Mouse (Mus musculus) hindbrain, embryonic 12.5 days (tissue): Measurements from ENCODE around the gene C1qtnf6. TPM values are rescaled to one million over a fixed set of nuclear protein-coding genes. Genes with fewer than 3 reads are reported as not detected.

Experiments used
- ATAC-seq: fragments of 200-750 bp; cut with Nextera tagmentation; 2 replicates; pipeline ENCODE4 v1.8.0; 2017; ENCODE audit warnings: moderate TSS enrichment; ENCODE audit not compliant: low FRiP score
- H3K27ac ChIP-seq: fragments of 300-500 bp; sonication (generic); 2 replicates; pipeline ENCODE4 v1.5.1; 2016; ENCODE audit warnings: mild to moderate bottlenecking
- H3K27me3 ChIP-seq: fragments of 300-500 bp; sonication (generic); 2 replicates; pipeline ENCODE4 v1.6.1; 2016; ENCODE audit warnings: mild to moderate bottlenecking
- H3K36me3 ChIP-seq: fragments of 300-500 bp; sonication (generic); 2 replicates; pipeline ENCODE4 v1.6.1; 2016; ENCODE audit warnings: mild to moderate bottlenecking
- H3K4me1 ChIP-seq: fragments of 300-500 bp; sonication (generic); 2 replicates; pipeline ENCODE4 v1.6.1; 2016
- H3K4me2 ChIP-seq: fragments of 300-500 bp; sonication (generic); replicated peaks from 2 replicates; pipeline ENCODE4 v1.6.1; 2016; ENCODE audit warnings: mild to moderate bottlenecking
- H3K4me3 ChIP-seq: fragments of 300-500 bp; sonication (generic); 2 replicates; pipeline ENCODE4 v1.5.1; 2016; ENCODE audit warnings: mild to moderate bottlenecking
- H3K9ac ChIP-seq: fragments of 300-500 bp; sonication (generic); 2 replicates; pipeline ENCODE4 v1.6.1; 2016; ENCODE audit warnings: mild to moderate bottlenecking, moderate library complexity
- H3K9me3 ChIP-seq: fragments of 300-500 bp; sonication (generic); replicated peaks from 2 replicates; pipeline ENCODE4 v1.6.1; 2016; ENCODE audit warnings: mild to moderate bottlenecking
- WGBS: fragments of 180-500 bp; shearing (Covaris S2); methylation state at CpG from one replicate; pipeline ENCODE4 v1.1.7; 2016; 5-methylcytosine and 5-hydroxymethylcytosine counted together
- polyA plus RNA-seq: library from polyadenylated mRNA; unstranded; fragments of >200 nt; fragmentation: Nextera tagmentation; extraction: Ambion mirVana; gene quantifications from 2 replicates; pipeline ENCODE4 v1.2.1, GENCODE M21; 2016

Gene C1qtnf6
- polyA plus RNA-seq, 1 experiment from 2014 or later = 11.6 TPM

GRCm38 (mm10) chr15:78509297-78509899 is 21.8 kb downstream of the C1qtnf6 start:
- no peak overlapping the region for H3K27ac ChIP-seq
- peaks cover 8% of the 10 kb centered on the region for H3K4me1 ChIP-seq
- no peaks in the 10 kb centered on the region; the same call in 1 of the 2 replicates for H3K27me3 ChIP-seq
- H3K9me3 ChIP-seq = 0 out of 2 replicates have a peak, but pooled peaks cover 8% of the 10 kb centered on the region
- 44% methylated on average over 12 of the region's 12 CpGs for whole genome bisulfite sequencing
- H3K36me3 ChIP-seq = no peaks in the 10 kb centered on the region
- H3K9ac ChIP-seq = no peak overlapping the region
- H3K4me3 ChIP-seq = no peak overlapping the region
- ATAC-seq = no peak
- H3K4me2 ChIP-seq = no peak overlapping the region

GRCm38 (mm10) chr15:78508443-78508842 is 22.8 kb downstream of the C1qtnf6 start:
- Histone ChIP-seq H3K4me1 (peaks cover 8% of the 10 kb centered on the region), H3K36me3 (no peaks in the 10 kb centered on the region), H3K4me2 (no peak overlapping the region), H3K9ac (no peak overlapping the region), H3K4me3 (no peak overlapping the region), H3K27me3 (no peaks in the 10 kb centered on the region; the same call in 1 of the 2 replicates), H3K27ac (no peak overlapping the region), H3K9me3 (0 out of 2 replicates have a peak, but pooled peaks cover 10% of the 10 kb centered on the region)
- ATAC-seq = no peak
- 72% methylated on average over 7 of the region's 7 CpGs for WGBS

GRCm38 (mm10) chr15:78505541-78505940 is 25.7 kb downstream of the C1qtnf6 start:
- Histone ChIP-seq H3K4me3 (no peak overlapping the region), H3K27ac (no peak overlapping the region), H3K4me1 (peaks cover 8% of the 10 kb centered on the region), H3K9me3 (0 out of 2 replicates have a peak, but pooled peaks cover 14% of the 10 kb centered on the region), H3K9ac (no peak overlapping the region), H3K4me2 (no peak overlapping the region), H3K36me3 (no peaks in the 10 kb centered on the region), H3K27me3 (no peaks in the 10 kb centered on the region)
- WGBS = 82% methylated on average over 3 of the region's 3 CpGs
- ATAC-seq = no peak

- Histone ChIP-seq H3K27ac (no peak overlapping the region), H3K4me1 (peaks cover 1% of the 10 kb centered on the region), H3K4me3 (no peak overlapping the region), H3K36me3 (no peaks in the 10 kb centered on the region), H3K9me3 (0 out of 2 replicates have a peak, but pooled peaks cover 17% of the 10 kb centered on the region), H3K4me2 (no peak overlapping the region), H3K27me3 (no peaks in the 10 kb centered on the region), H3K9ac (no peak overlapping the region)
- 96% methylated on average over 5 of the region's 5 CpGs for WGBS
- ATAC-seq = no peak
Observed at GRCm38 (mm10) chr15:78504816-78505215, 26.4 kb downstream of the C1qtnf6 start.

- H3K4me1 ChIP-seq = no peaks in the 10 kb centered on the region
- no peak overlapping the region for H3K4me2 ChIP-seq
- no peak overlapping the region for H3K4me3 ChIP-seq
- H3K27me3 ChIP-seq = no peaks in the 10 kb centered on the region
- no peak overlapping the region for H3K9ac ChIP-seq
- H3K36me3 ChIP-seq = no peaks in the 10 kb centered on the region
- 0 out of 2 replicates have a peak, but pooled peaks cover 17% of the 10 kb centered on the region for H3K9me3 ChIP-seq
- ATAC-seq = no peak
- H3K27ac ChIP-seq = no peak overlapping the region
- WGBS = 71% methylated on average over 1 of the region's 1 CpGs
Observed at GRCm38 (mm10) chr15:78504013-78504412, 27.2 kb downstream of the C1qtnf6 start.

- Histone ChIP-seq H3K4me2 (no peak overlapping the region), H3K9me3 (0 out of 2 replicates have a peak, but pooled peaks cover 17% of the 10 kb centered on the region), H3K4me1 (no peaks in the 10 kb centered on the region), H3K4me3 (no peak overlapping the region), H3K27me3 (no peaks in the 10 kb centered on the region), H3K36me3 (no peaks in the 10 kb centered on the region), H3K27ac (no peak overlapping the region), H3K9ac (no peak overlapping the region)
- 85% methylated on average over 18 of the region's 18 CpGs for WGBS
- ATAC-seq = no peak
Observed at GRCm38 (mm10) chr15:78502437-78503132, 28.6 kb downstream of the C1qtnf6 start.

- H3K4me1 ChIP-seq = peaks cover 3% of the 10 kb centered on the region; the same call in 1 of the 2 replicates
- H3K4me3 ChIP-seq = no peak within 1 kb of the TSS
- no peak within 1 kb of the TSS for H3K9ac ChIP-seq
- H3K27me3 ChIP-seq = no peaks in the 10 kb centered on the region
- ATAC-seq = no peak
- H3K27ac ChIP-seq = no peak within 1 kb of the TSS
- WGBS = 90% methylated on average over 11 of the region's 11 CpGs
- H3K36me3 ChIP-seq = no peaks in the 10 kb centered on the region
- no peak within 1 kb of the TSS for H3K4me2 ChIP-seq
- no peaks in the 10 kb centered on the region for H3K9me3 ChIP-seq
Observed at GRCm38 (mm10) chr15:78494968-78495406, 36.2 kb downstream of the C1qtnf6 start, which contains the start of gene Il2rb. TSS of gene Il2rb (minus strand) at chr15:78495271.

GRCm38 (mm10) chr15:78493401-78494010 is 37.7 kb downstream of the C1qtnf6 start:
- Histone ChIP-seq H3K9me3 (no peaks in the 10 kb centered on the region), H3K27me3 (no peaks in the 10 kb centered on the region), H3K4me3 (no peak overlapping the region), H3K36me3 (no peaks in the 10 kb centered on the region), H3K27ac (no peak overlapping the region), H3K4me1 (peaks cover 3% of the 10 kb centered on the region; the same call in 1 of the 2 replicates), H3K9ac (no peak overlapping the region), H3K4me2 (no peak overlapping the region)
- 76% methylated on average over 10 of the region's 10 CpGs for WGBS
- no peak for ATAC-seq

GRCm38 (mm10) chr15:78491301-78491700 is 39.9 kb downstream of the C1qtnf6 start:
- no peak for ATAC-seq
- H3K9me3 ChIP-seq = no peaks in the 10 kb centered on the region
- no peak overlapping the region for H3K27ac ChIP-seq
- WGBS = 90% methylated on average over 3 of the region's 3 CpGs
- no peaks in the 10 kb centered on the region for H3K27me3 ChIP-seq
- no peak overlapping the region for H3K9ac ChIP-seq
- peaks cover 3% of the 10 kb centered on the region; the same call in 1 of the 2 replicates for H3K4me1 ChIP-seq
- H3K4me3 ChIP-seq = no peak overlapping the region
- no peaks in the 10 kb centered on the region for H3K36me3 ChIP-seq
- H3K4me2 ChIP-seq = no peak overlapping the region

GRCm38 (mm10) chr15:78489906-78490305 is 41.3 kb downstream of the C1qtnf6 start:
- no peaks in the 10 kb centered on the region for H3K27me3 ChIP-seq
- H3K4me3 ChIP-seq = no peak overlapping the region
- no peak overlapping the region for H3K4me2 ChIP-seq
- H3K4me1 ChIP-seq = peaks cover 3% of the 10 kb centered on the region; the same call in 1 of the 2 replicates
- 76% methylated on average over 8 of the region's 8 CpGs for WGBS
- no peaks in the 10 kb centered on the region for H3K36me3 ChIP-seq
- no peak overlapping the region for H3K9ac ChIP-seq
- ATAC-seq = no peak
- H3K27ac ChIP-seq = no peak overlapping the region
- H3K9me3 ChIP-seq = no peaks in the 10 kb centered on the region

- WGBS = 81% methylated on average over 3 of the region's 3 CpGs
- ATAC-seq = no peak
- Histone ChIP-seq H3K4me2 (no peak overlapping the region), H3K9me3 (no peaks in the 10 kb centered on the region), H3K27ac (no peak overlapping the region), H3K4me1 (peaks cover 3% of the 10 kb centered on the region; the same call in 1 of the 2 replicates), H3K4me3 (no peak overlapping the region), H3K9ac (no peak overlapping the region), H3K36me3 (no peaks in the 10 kb centered on the region), H3K27me3 (no peaks in the 10 kb centered on the region)
Observed at GRCm38 (mm10) chr15:78489248-78489647, 42.0 kb downstream of the C1qtnf6 start.

- no peak for ATAC-seq
- H3K9ac ChIP-seq = no peak overlapping the region
- no peak overlapping the region for H3K4me3 ChIP-seq
- no peaks in the 10 kb centered on the region for H3K27me3 ChIP-seq
- peaks cover 3% of the 10 kb centered on the region; the same call in 1 of the 2 replicates for H3K4me1 ChIP-seq
- H3K4me2 ChIP-seq = no peak overlapping the region
- no peak overlapping the region for H3K27ac ChIP-seq
- H3K36me3 ChIP-seq = no peaks in the 10 kb centered on the region
- WGBS = 76% methylated on average over 4 of the region's 4 CpGs
- H3K9me3 ChIP-seq = no peaks in the 10 kb centered on the region
Observed at GRCm38 (mm10) chr15:78487066-78487465, 44.1 kb downstream of the C1qtnf6 start.
